Mouse (Mus musculus): ENCODE measurements around the gene B3gnt7. TPM values are rescaled to one million over a fixed set of nuclear protein-coding genes. Genes with fewer than 3 reads are reported as not detected.
A peak's percentile ranks its signal among the peaks of the same experiment; 100 is the strongest.

Gene B3gnt7
- total and polyA plus RNA-seq, 2 experiments from 2014 or later: 14.5 to 15.0 TPM

- WGBS: 27% methylated on average over 15 of the region's 15 CpGs
- H3K9ac ChIP-seq (replicated peaks; ENCODE audit: low read length, poor library complexity, severe bottlenecking): no peak overlapping the region
- ATAC-seq (ENCODE audit: low FRiP score) (no peak), DNase-seq (ENCODE audit: low spot score) (no peak)
- H3K36me3 ChIP-seq (ENCODE audit: insufficient read depth, low read length): peaks cover 10% of the 10 kb centered on the region
- H3K4me3 ChIP-seq (ENCODE audit: low read depth, low read length): no peak overlapping the region
- no peaks in the 10 kb centered on the region for H3K9me3 ChIP-seq (ENCODE audit: low read length)
- no peak overlapping the region for H3K27ac ChIP-seq (ENCODE audit: low read depth, low read length)
- TF ChIP-seq CTCF (IDR thresholded peaks at IDR 0.05): no peak; the same call in 1 of the 2 replicates
- no peak overlapping the region for H3K4me2 ChIP-seq (ENCODE audit: low read depth, low read length, poor library complexity, severe bottlenecking)
- H3K4me1 ChIP-seq (ENCODE audit: insufficient read depth, low read length): no peaks in the 10 kb centered on the region
- H3K27me3 ChIP-seq (ENCODE audit: insufficient read depth, low read length): 0 out of 2 replicates have a peak, but pooled peaks cover 3% of the 10 kb centered on the region
Observed at GRCm38 (mm10) chr1:86310536-86311310, 8.1 kb downstream of the B3gnt7 start.

GRCm38 (mm10) chr1:86311467-86312005 lies 8.9 kb downstream of the B3gnt7 start:
- Histone ChIP-seq H3K27ac (ENCODE audit: low read depth, low read length) (no peak overlapping the region), H3K4me1 (ENCODE audit: insufficient read depth, low read length) (no peaks in the 10 kb centered on the region), H3K36me3 (ENCODE audit: insufficient read depth, low read length) (0 out of 2 replicates have a peak, but pooled peaks cover 2% of the 10 kb centered on the region), H3K4me2 (ENCODE audit: low read depth, low read length, poor library complexity, severe bottlenecking) (no peak overlapping the region), H3K4me3 (ENCODE audit: low read depth, low read length) (no peak overlapping the region), H3K9me3 (ENCODE audit: low read length) (no peaks in the 10 kb centered on the region), H3K9ac (replicated peaks; ENCODE audit: low read length, poor library complexity, severe bottlenecking) (no peak overlapping the region), H3K27me3 (ENCODE audit: insufficient read depth, low read length) (0 out of 2 replicates have a peak, but pooled peaks cover 3% of the 10 kb centered on the region)
- WGBS: 32% methylated on average over 10 of the region's 10 CpGs
- DNase-seq (ENCODE audit: low spot score) (no peak), ATAC-seq (ENCODE audit: low FRiP score) (no peak)
- TF ChIP-seq CTCF (IDR thresholded peaks at IDR 0.05): no peak

- TF ChIP-seq CTCF (IDR thresholded peaks at IDR 0.05): no peak
- 83% methylated on average over 3 of the region's 3 CpGs for WGBS
- no peak overlapping the region for H3K9ac ChIP-seq (replicated peaks; ENCODE audit: low read length, poor library complexity, severe bottlenecking)
- H3K4me3 ChIP-seq (ENCODE audit: low read depth, low read length): no peak overlapping the region
- H3K27ac ChIP-seq (ENCODE audit: low read depth, low read length): no peak overlapping the region
- H3K4me2 ChIP-seq (ENCODE audit: low read depth, low read length, poor library complexity, severe bottlenecking): no peak overlapping the region
- H3K4me1 ChIP-seq (ENCODE audit: insufficient read depth, low read length): no peaks in the 10 kb centered on the region
- DNase-seq (ENCODE audit: low spot score) (no peak), ATAC-seq (ENCODE audit: low FRiP score) (no peak)
- H3K36me3 ChIP-seq (ENCODE audit: insufficient read depth, low read length): no peaks in the 10 kb centered on the region
- H3K9me3 ChIP-seq (ENCODE audit: low read length): no peaks in the 10 kb centered on the region
- 0 out of 2 replicates have a peak, but pooled peaks cover 3% of the 10 kb centered on the region for H3K27me3 ChIP-seq (ENCODE audit: insufficient read depth, low read length)
Observed at GRCm38 (mm10) chr1:86312269-86312668, 9.6 kb downstream of the B3gnt7 start.

- no peak overlapping the region for H3K9ac ChIP-seq (replicated peaks; ENCODE audit: low read length, poor library complexity, severe bottlenecking)
- no peak overlapping the region for H3K27ac ChIP-seq (ENCODE audit: low read depth, low read length)
- no peaks in the 10 kb centered on the region for H3K36me3 ChIP-seq (ENCODE audit: insufficient read depth, low read length)
- no peak overlapping the region for H3K4me2 ChIP-seq (ENCODE audit: low read depth, low read length, poor library complexity, severe bottlenecking)
- H3K9me3 ChIP-seq (ENCODE audit: low read length): no peaks in the 10 kb centered on the region
- no peak overlapping the region for H3K4me3 ChIP-seq (ENCODE audit: low read depth, low read length)
- no peak for ATAC-seq (ENCODE audit: low FRiP score)
- H3K4me1 ChIP-seq (ENCODE audit: insufficient read depth, low read length): no peaks in the 10 kb centered on the region
- no peak for TF ChIP-seq CTCF (IDR thresholded peaks at IDR 0.05)
- 0 out of 2 replicates have a peak, but pooled peaks cover 3% of the 10 kb centered on the region for H3K27me3 ChIP-seq (ENCODE audit: insufficient read depth, low read length)
- WGBS: 46% methylated on average over 16 of the region's 16 CpGs
- DNase-seq (ENCODE audit: low spot score): no peak
Observed at GRCm38 (mm10) chr1:86313096-86313771, 10.6 kb downstream of the B3gnt7 start.

- H3K27me3 ChIP-seq (ENCODE audit: insufficient read depth, low read length): 0 out of 2 replicates have a peak, but pooled peaks cover 3% of the 10 kb centered on the region
- no peak overlapping the region for H3K4me2 ChIP-seq (ENCODE audit: low read depth, low read length, poor library complexity, severe bottlenecking)
- DNase-seq (ENCODE audit: low spot score): no peak
- TF ChIP-seq CTCF (IDR thresholded peaks at IDR 0.05): peak; percentile 36; the same call in 1 of the 2 replicates
- ATAC-seq (ENCODE audit: low FRiP score): no peak
- H3K9ac ChIP-seq (replicated peaks; ENCODE audit: low read length, poor library complexity, severe bottlenecking): no peak overlapping the region
- H3K36me3 ChIP-seq (ENCODE audit: insufficient read depth, low read length): no peaks in the 10 kb centered on the region
- 24% methylated on average over 15 of the region's 15 CpGs for WGBS
- H3K4me1 ChIP-seq (ENCODE audit: insufficient read depth, low read length): no peaks in the 10 kb centered on the region
- no peaks in the 10 kb centered on the region for H3K9me3 ChIP-seq (ENCODE audit: low read length)
- no peak overlapping the region for H3K4me3 ChIP-seq (ENCODE audit: low read depth, low read length)
- H3K27ac ChIP-seq (ENCODE audit: low read depth, low read length): no peak overlapping the region
Observed at GRCm38 (mm10) chr1:86313772-86314125, 11.1 kb downstream of the B3gnt7 start.

Measured in midbrain, postnatal 0 days (tissue).